ENCODE assay signal across 26 mouse cellular contexts in the genomic region with DNA sequence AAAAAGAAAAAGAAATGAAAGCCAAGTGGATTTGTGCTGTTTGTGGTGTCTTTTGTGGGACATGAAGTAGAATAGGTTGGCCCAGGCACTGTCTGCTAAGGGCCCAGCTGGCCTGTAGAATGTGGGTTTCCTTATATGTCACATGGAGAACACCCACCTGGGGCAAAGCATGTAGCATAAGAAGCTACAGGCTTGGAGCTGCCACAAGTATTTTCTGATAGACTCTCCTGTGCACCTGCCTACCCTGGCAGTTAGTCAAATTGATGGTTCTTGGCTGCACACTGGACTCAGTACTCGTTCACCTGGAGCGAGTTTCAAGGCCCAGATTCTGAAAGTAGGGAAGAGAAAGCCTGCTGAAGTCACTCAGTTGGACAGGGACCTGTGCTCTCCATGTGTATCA. TPM values are rescaled to one million over a fixed set of nuclear protein-coding genes. Genes with fewer than 3 reads are reported as not detected.
DNase-seq lines count a peak whose midpoint lies in the region; ATAC-seq and TF ChIP-seq lines count a peak whose summit lies in the region.
"Had no signal": no experiment of that assay in that cellular context is flagged by ENCODE, and none has a peak within 500 bp of the region (broad histone marks: within the 10 kb centered on the region; RNA-seq: fewer than 3 reads in every experiment).

No protein-coding gene starts in this region.

- H3K9me3 ChIP-seq in heart, embryonic 12.5 days (replicated peaks) = no peaks in the 10 kb centered on the region
- H3K9me3 ChIP-seq: forebrain, embryonic 10.5 days; hindbrain, embryonic 10.5 days; hindbrain, embryonic 15.5 days; kidney, embryonic 15.5 days; limb, embryonic 12.5 days; liver, embryonic 15.5 days; neural tube, embryonic 12.5 days had no signal

- no peak overlapping the region for H3K4me3 ChIP-seq in layer of hippocampus, adult 2 months
- no peak overlapping the region for H3K4me3 ChIP-seq in thymus, adult 2 months (ENCODE audit: control insufficient read depth, insufficient read depth, low read length)
- no peak overlapping the region for H3K4me3 ChIP-seq in heart, embryonic 12.5 days
- H3K4me3 ChIP-seq: forebrain, embryonic 10.5 days; hindbrain, embryonic 10.5 days; hindbrain, embryonic 15.5 days; kidney, embryonic 15.5 days; limb, embryonic 12.5 days; liver, embryonic 15.5 days; neural tube, embryonic 12.5 days had no signal

- no peak overlapping the region for H3K9ac ChIP-seq in heart, embryonic 12.5 days
- H3K9ac ChIP-seq: forebrain, postnatal 0 days; hindbrain, embryonic 15.5 days; kidney, embryonic 15.5 days; limb, embryonic 12.5 days; liver, embryonic 15.5 days; lung, embryonic 14.5 days; neural tube, embryonic 12.5 days had no signal

- no peak for TF ChIP-seq POLR2A in thymus, adult 2 months (IDR thresholded peaks at IDR 0.05; ENCODE audit: control insufficient read depth, extremely low read depth, insufficient read depth, low read length, poor library complexity)

- no peak for TF ChIP-seq CTCF in layer of hippocampus, adult 2 months (conservative IDR thresholded peaks at IDR 0.05)
- TF ChIP-seq CTCF in thymus, adult 2 months (IDR thresholded peaks at IDR 0.05; ENCODE audit: borderline replicate concordance, control insufficient read depth, extremely low read depth, insufficient read depth, low read length, poor library complexity) = no peak

- no peak for ATAC-seq in heart, embryonic 12.5 days (ENCODE audit: insufficient number of reproducible peaks, low FRiP score)

- H3K4me1 ChIP-seq in thymus, adult 2 months (replicated peaks; ENCODE audit: control insufficient read depth, insufficient read depth, low read length) = peaks cover 26% of the 10 kb centered on the region
- H3K4me1 ChIP-seq in heart, embryonic 12.5 days (replicated peaks) = peaks cover 22% of the 10 kb centered on the region

- no peak overlapping the region for H3K4me2 ChIP-seq in heart, embryonic 12.5 days

- peak overlapping the region; percentile 37 for H3K27ac ChIP-seq in layer of hippocampus, adult 2 months
- peak overlapping the region; percentile 79 for H3K27ac ChIP-seq in thymus, adult 2 months (ENCODE audit: control insufficient read depth, insufficient read depth, low read length)
- no peak overlapping the region for H3K27ac ChIP-seq in heart, embryonic 12.5 days (ENCODE audit: poor library complexity, severe bottlenecking)
- H3K27ac ChIP-seq: forebrain, embryonic 10.5 days; hindbrain, embryonic 10.5 days; hindbrain, embryonic 15.5 days; kidney, embryonic 15.5 days; limb, embryonic 12.5 days; liver, embryonic 15.5 days; neural tube, embryonic 12.5 days had no signal

- H3K27me3 ChIP-seq in thymus, adult 2 months (ENCODE audit: control insufficient read depth, insufficient read depth, low read length) = no peaks in the 10 kb centered on the region
- H3K27me3 ChIP-seq in heart, embryonic 12.5 days (replicated peaks) = peaks cover 31% of the 10 kb centered on the region; the same call in 1 of the 2 replicates
- H3K27me3 ChIP-seq: hindbrain, embryonic 15.5 days; liver, embryonic 15.5 days; neural tube, embryonic 12.5 days had no signal

- 35% methylated on average over 2 of the region's 2 CpGs for WGBS in thymus, adult 2 months
- WGBS in heart, embryonic 12.5 days = 82% methylated on average over 2 of the region's 2 CpGs

- H3K36me3 ChIP-seq in thymus, adult 2 months (ENCODE audit: control insufficient read depth, insufficient read depth, low read length) = no peaks in the 10 kb centered on the region
- no peaks in the 10 kb centered on the region for H3K36me3 ChIP-seq in heart, embryonic 12.5 days
- H3K36me3 ChIP-seq: forebrain, embryonic 10.5 days; hindbrain, embryonic 10.5 days; hindbrain, embryonic 15.5 days; kidney, embryonic 15.5 days; limb, embryonic 12.5 days; liver, embryonic 15.5 days; neural tube, embryonic 12.5 days had no signal

- DNase-seq in cerebellum, adult 9-10 months = peak; percentile 54
- no peak for DNase-seq in cerebellum, adult 8-10 months
- no peak for DNase-seq in layer of hippocampus, adult 2 months (ENCODE audit: low spot score in 2 of 2)
- no peak for DNase-seq in layer of hippocampus, adult 9-10 months (ENCODE audit: low spot score)
- DNase-seq in thymus, adult 2 months = no peak
- no peak for DNase-seq in thymus, adult 18-20 months
- peak; percentile 42 for DNase-seq in thymus, postnatal 4 days
- DNase-seq: adrenal gland, postnatal 10 days; forebrain, postnatal 0 days; heart, postnatal 14 days; kidney, adult 18-20 months; kidney, postnatal 25 days; lung, embryonic 14.5 days; lung, postnatal 14 days; right cerebral cortex, adult 18-20 months had no signal

RNA-seq across cellular contexts. Expression of a gene that starts 7.6 kb away (rescaled TPM):
- total RNA-seq in layer of hippocampus, adult 2 months (2021) = 100 to 1,000 TPM; 127 to 133 TPM
- 56.1 and 57.9 TPM in 2 replicates for polyA plus RNA-seq in thymus, adult 2 months (2012; rRNA removed)
- 36.8 and 38.5 TPM in 2 replicates for polyA plus RNA-seq in heart, embryonic 12.5 days (2016; fragmentation: Nextera tagmentation; extraction: Ambion mirVana)

RNA-seq across cellular contexts. Expression of a gene that starts 31.8 kb away (rescaled TPM):
- total RNA-seq in layer of hippocampus, adult 2 months (2021) = under 1 TPM in 1 of 2 experiments, not detected in 1; 0.15 TPM
- polyA plus RNA-seq in thymus, adult 2 months (2012; rRNA removed) = 3.5 and 5.4 TPM in 2 replicates
- 0.08 and 0.20 TPM in 2 replicates for polyA plus RNA-seq in heart, embryonic 12.5 days (2016; fragmentation: Nextera tagmentation; extraction: Ambion mirVana)
- total RNA-seq: MEL had no signal
- polyA plus RNA-seq: inflammation-experienced regulatory T-cells, adult 6 months; Patski had no signal

Comparison
In these comparisons a context has a peak if more than half of its experiments do, and no peak if none do; other contexts are left out.
1. DNase-seq: peak in cerebellum, adult 9-10 months (single experiment) and thymus, postnatal 4 days (single experiment); none in cerebellum, adult 8-10 months (single experiment), layer of hippocampus, adult 2 months (0 of 2), layer of hippocampus, adult 9-10 months (single experiment), thymus, adult 2 months (single experiment) and thymus, adult 18-20 months (0 of 2).